Mouse (Mus musculus) liver, adult 2 months (tissue): ENCODE measurements at regions not wholly inside any gene's neighbourhood (a gene's known extent, or its start where the extent isn't known, plus 50 kb on each side); places are given as distances from the start of the nearest gene placed in this dataset.

Source experiments
- DNase-seq: peaks from one replicate; pipeline ENCODE4 v3.0.0-alpha.2; 2011; ENCODE audit warnings: low read depth, low spot score; ENCODE audit errors: extremely low read depth
- H3K27ac ChIP-seq: fragments of 200-500 bp; replicated peaks from 2 replicates; pipeline ENCODE4 v1.5.1; 2012; ENCODE audit warnings: low read depth, mild to moderate bottlenecking, control low read depth, inconsistent platforms, low read length; ENCODE audit not compliant: insufficient read depth
- H3K27me3 ChIP-seq: fragments of 200-500 bp; 2 replicates; pipeline ENCODE4 v1.6.1; 2012; ENCODE audit warnings: mild to moderate bottlenecking, moderate library complexity, low read length, inconsistent platforms; ENCODE audit not compliant: control insufficient read depth, insufficient read depth
- H3K36me3 ChIP-seq: fragments of 200-500 bp; 2 replicates; pipeline ENCODE4 v1.6.1; 2012; ENCODE audit warnings: low read length, inconsistent platforms; ENCODE audit not compliant: control insufficient read depth, insufficient read depth
- H3K4me1 ChIP-seq: fragments of 200-500 bp; 2 replicates; pipeline ENCODE4 v1.6.1; 2011; ENCODE audit warnings: low read length; ENCODE audit not compliant: control insufficient read depth, insufficient read depth
- H3K4me3 ChIP-seq: fragments of 200-500 bp; 2 replicates; pipeline ENCODE4 v1.5.1; 2011; ENCODE audit warnings: low read depth, mild to moderate bottlenecking, control low read depth, low read length, moderate library complexity; ENCODE audit not compliant: insufficient read depth
- H3K79me2 ChIP-seq: fragments of 200-500 bp; 2 replicates; pipeline ENCODE4 v1.6.1; 2012; ENCODE audit warnings: inconsistent platforms, mild to moderate bottlenecking, low read length, moderate library complexity; ENCODE audit not compliant: control insufficient read depth, insufficient read depth
- H3K9ac ChIP-seq: fragments of 200-500 bp; 2 replicates; pipeline ENCODE4 v1.6.1; 2012; ENCODE audit warnings: low read depth, mild to moderate bottlenecking, control low read depth, inconsistent platforms, low read length
- CTCF ChIP-seq: fragments of 200-500 bp; IDR thresholded peaks from 2 replicates; pipeline ENCODE4 v1.5.1; 2011; ENCODE audit warnings: low read depth, low read length, control low read depth
- POLR2A ChIP-seq: fragments of 200-500 bp; IDR thresholded peaks from 2 replicates; pipeline ENCODE4 v1.6.1; 2011; ENCODE audit warnings: low read length, control low read depth; ENCODE audit not compliant: insufficient read depth; ENCODE audit errors: extremely low read depth
- WGBS: fragments of 180-500 bp; shearing (Covaris S2); methylation state at CpG from one replicate; pipeline ENCODE4 v1.1.7; 2018; 5-methylcytosine and 5-hydroxymethylcytosine counted together

DNA sequence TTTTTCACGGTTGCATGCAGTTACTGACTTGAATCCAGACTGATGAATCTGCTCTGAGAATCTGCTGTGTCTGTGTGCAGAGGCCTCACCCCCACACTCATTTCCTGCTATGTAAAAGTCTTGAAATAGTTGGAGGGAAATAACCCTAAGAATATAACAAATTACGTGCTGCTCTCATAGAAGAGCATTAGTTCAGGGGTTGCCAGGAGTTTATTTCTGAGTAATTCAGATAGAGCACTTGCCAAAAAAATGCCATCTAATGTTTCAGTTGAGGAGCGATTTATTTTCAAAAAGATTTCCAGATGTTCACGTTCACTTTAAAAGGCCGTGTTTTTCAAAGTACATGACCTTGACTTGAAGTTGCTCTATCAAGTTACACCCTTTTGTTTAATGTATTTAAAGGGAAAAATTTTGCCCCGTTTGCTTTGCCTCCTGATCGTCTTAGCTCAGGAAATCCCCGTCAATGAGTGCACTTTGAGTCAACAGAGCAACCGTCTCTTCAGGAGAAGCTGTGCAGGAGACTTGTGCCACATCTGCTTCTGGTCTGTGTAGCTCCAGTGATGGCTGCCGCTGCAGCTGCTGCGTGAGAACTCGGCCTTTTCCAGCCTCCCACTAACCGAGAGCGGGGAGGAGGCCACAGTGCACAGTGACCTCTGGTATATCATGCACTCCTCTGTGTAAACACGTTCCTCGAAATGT lies 50.9 kb upstream of the Sec61g start:
- Histone ChIP-seq H3K79me2 (no peaks in the 10 kb centered on the region), H3K27ac (no peak overlapping the region), H3K9ac (0 out of 2 replicates have a peak overlapping the region, but pooled peaks have one; percentile 0), H3K36me3 (no peaks in the 10 kb centered on the region), H3K4me3 (peak overlapping the region; percentile 1; the same call in 1 of the 2 replicates), H3K4me1 (no peaks in the 10 kb centered on the region), H3K27me3 (no peaks in the 10 kb centered on the region)
- DNase-seq, result peak; percentile 24
- TF ChIP-seq POLR2A, result no peak
- TF ChIP-seq CTCF, result no peak
- WGBS, result 21% methylated on average over 16 of the region's 16 CpGs

DNA sequence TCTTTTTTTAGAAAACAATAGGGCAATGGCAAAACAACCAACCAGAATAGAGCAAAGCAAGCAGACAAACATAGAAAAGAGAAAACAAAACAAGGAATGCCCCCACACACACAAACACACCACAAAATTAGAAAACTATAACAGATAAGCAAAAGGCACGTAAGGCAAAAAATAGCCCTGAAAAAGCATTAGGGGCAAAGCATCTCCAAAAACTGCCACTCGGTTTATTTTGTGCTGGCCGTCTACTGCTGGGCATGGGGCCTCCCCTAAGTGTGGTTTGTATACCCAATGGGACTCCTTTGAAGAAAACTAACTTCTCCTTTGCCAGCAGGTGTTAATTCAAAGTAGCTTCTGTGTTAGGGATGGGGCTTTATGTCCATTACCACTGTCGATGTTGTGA lies 53.4 kb upstream of the Sec61g start:
- H3K4me3 ChIP-seq, result no peak overlapping the region
- H3K4me1 ChIP-seq, result no peaks in the 10 kb centered on the region
- no peaks in the 10 kb centered on the region for H3K27me3 ChIP-seq
- WGBS, result 89% methylated on average over 4 of the region's 4 CpGs
- no peaks in the 10 kb centered on the region for H3K79me2 ChIP-seq
- no peak overlapping the region for H3K27ac ChIP-seq
- H3K9ac ChIP-seq, result no peak overlapping the region
- no peaks in the 10 kb centered on the region for H3K36me3 ChIP-seq
- DNase-seq, result no peak
- no peak for TF ChIP-seq CTCF
- no peak for TF ChIP-seq POLR2A

DNA sequence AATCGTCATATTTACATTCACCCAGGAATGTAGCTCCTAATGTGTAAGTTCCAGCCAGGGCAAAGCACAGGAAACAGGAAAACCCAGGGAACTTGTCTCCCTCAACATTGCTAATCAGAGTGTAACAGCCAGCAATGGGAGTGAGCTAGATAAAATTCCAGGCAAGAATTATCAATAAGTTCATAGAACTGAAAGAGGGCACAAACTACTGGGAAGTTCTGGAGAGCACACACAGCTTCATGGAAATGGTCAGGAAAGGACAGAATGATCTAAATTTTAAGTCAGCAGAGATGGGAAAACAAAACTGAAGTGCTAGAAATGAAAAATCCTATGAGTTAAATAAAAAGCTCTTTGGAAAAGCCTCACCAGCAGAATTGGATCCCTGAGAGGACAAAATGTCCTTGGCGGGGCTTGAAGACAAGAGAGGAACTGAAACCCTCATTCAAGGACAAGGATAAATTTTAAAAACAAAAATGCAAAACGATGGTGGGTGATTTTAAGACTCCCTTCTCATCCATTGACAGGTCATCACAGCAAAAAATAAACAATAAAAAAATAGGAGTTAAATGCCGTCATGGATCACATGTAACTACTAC lies 80.9 kb upstream of the Sec61g start:
- no peaks in the 10 kb centered on the region for H3K27me3 ChIP-seq
- no peaks in the 10 kb centered on the region for H3K79me2 ChIP-seq
- H3K27ac ChIP-seq, result peak overlapping the region; percentile 82
- H3K4me3 ChIP-seq, result no peak overlapping the region
- TF ChIP-seq POLR2A, result no peak
- no peak for TF ChIP-seq CTCF
- peaks cover 10% of the 10 kb centered on the region for H3K4me1 ChIP-seq
- WGBS, result 17% methylated on average over 4 of the region's 4 CpGs
- no peak overlapping the region for H3K9ac ChIP-seq
- no peaks in the 10 kb centered on the region for H3K36me3 ChIP-seq
- peak; percentile 58 for DNase-seq

DNA sequence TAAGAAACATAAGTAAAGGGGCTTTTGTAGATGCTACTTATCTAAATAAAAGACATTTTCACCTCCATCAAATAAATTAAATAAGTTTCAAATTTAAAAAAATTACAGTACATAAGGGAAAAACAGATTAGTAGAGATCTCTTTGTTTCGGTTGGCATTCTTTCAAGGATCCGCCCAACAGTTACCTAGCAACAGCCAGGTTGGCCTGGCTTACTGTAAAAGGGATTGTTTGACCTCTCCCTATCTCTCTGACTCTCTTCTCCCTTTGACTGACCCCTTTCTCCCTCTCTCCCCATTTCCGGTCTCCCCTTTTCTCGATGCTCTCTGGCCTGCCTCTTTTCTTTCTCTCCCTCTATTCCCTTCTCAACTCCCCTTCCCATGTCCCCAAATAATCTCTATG lies 82.3 kb upstream of the Sec61g start:
- Histone ChIP-seq H3K36me3 (no peaks in the 10 kb centered on the region), H3K27me3 (no peaks in the 10 kb centered on the region; the same call in 1 of the 2 replicates), H3K4me1 (peaks cover 10% of the 10 kb centered on the region), H3K79me2 (no peaks in the 10 kb centered on the region), H3K4me3 (no peak overlapping the region), H3K27ac (peak overlapping the region; percentile 86), H3K9ac (no peak overlapping the region)
- peak; percentile 63 for DNase-seq
- WGBS, result 55% methylated on average over 4 of the region's 4 CpGs
- TF ChIP-seq POLR2A (no peak), CTCF (no peak)

DNA sequence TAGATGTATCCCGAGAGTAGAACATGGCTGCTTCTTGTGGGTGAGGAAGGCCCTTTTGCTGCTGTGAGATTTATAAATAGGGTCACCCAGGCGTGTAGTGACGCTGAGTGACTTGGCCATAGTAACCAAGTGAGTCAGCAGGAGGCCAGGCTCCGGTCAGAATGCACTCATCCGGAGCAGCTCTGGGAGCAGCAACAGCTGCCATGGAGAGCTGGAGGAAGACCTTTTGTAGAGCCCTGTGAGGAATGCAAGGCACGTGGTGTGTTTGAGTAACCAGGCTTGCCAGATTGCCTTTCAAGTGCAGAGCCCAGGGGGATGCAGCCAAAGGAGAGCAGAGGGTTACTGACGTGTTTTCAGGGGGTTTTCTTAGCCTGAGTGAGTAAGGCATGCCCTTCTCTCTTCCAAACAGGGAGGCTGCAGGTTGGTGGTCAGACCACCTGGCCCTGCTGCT lies 83.2 kb upstream of the Sec61g start:
- peak; percentile 15 for DNase-seq
- no peak overlapping the region for H3K27ac ChIP-seq

DNA sequence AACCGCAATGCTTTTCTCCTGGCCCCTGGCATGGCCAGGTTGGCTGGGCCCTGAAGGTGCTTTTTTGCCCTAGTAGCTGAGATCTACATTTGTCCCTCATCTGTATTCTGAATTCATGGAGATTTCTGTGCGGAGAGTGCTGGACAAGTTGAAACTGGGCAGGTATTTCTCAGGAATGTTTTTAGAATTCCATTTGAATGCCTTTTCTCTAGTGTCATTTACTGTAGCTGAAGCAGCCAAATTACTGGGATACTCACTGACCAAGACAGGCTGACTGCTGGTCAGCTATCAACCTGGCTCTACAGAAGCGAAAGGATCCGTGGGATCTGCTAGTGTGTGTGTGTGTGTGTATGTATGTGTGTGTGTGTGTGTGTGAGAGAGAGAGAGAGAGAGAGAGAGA lies 83.7 kb upstream of the Sec61g start:
- TF ChIP-seq CTCF, result no peak
- no peak for TF ChIP-seq POLR2A
- Histone ChIP-seq H3K79me2 (no peaks in the 10 kb centered on the region), H3K27me3 (no peaks in the 10 kb centered on the region; the same call in 1 of the 2 replicates), H3K4me1 (peaks cover 10% of the 10 kb centered on the region), H3K36me3 (no peaks in the 10 kb centered on the region), H3K9ac (no peak overlapping the region), H3K27ac (no peak overlapping the region), H3K4me3 (no peak overlapping the region)
- WGBS, result 88% methylated on average over 4 of the region's 4 CpGs
- DNase-seq, result no peak

More for the DNA sequence above, 83.2 kb upstream of the Sec61g start:
- Histone ChIP-seq H3K36me3 (no peaks in the 10 kb centered on the region), H3K79me2 (no peaks in the 10 kb centered on the region), H3K9ac (no peak overlapping the region), H3K4me3 (no peak overlapping the region), H3K4me1 (peaks cover 10% of the 10 kb centered on the region), H3K27me3 (no peaks in the 10 kb centered on the region; the same call in 1 of the 2 replicates)
- no peak for TF ChIP-seq POLR2A
- TF ChIP-seq CTCF, result no peak
- 55% methylated on average over 7 of the region's 7 CpGs for WGBS
